Mouse (Mus musculus) liver, embryonic 14.5 days (tissue): ENCODE data around the gene Gbgt1.

Experiments
- CTCF ChIP-seq: IDR thresholded peaks from 2 replicates; pipeline ENCODE4 v1.5.1; 2016; ENCODE audit warnings: antibody characterized with exemption, low read depth, control low read depth
- EP300 ChIP-seq: IDR thresholded peaks from 2 replicates; pipeline ENCODE4 v1.6.1; 2016; ENCODE audit warnings: antibody characterized with exemption, low read depth

- TF ChIP-seq CTCF = no peak
- no peak for TF ChIP-seq EP300
These were observed 28.0 kb upstream of the Gbgt1 start for GRCm38 (mm10) chr2:28468486-28469225.
